Mouse (Mus musculus) lung, embryonic 16.5 days (tissue): ENCODE measurements around the gene Clasp1. TPM values are rescaled to one million over a fixed set of nuclear protein-coding genes. Genes with fewer than 3 reads are reported as not detected.

ENCODE experiments used
- ATAC-seq: fragments of 200-750 bp; cut with Nextera tagmentation; 2 replicates; pipeline ENCODE4 v1.8.0; 2017; ENCODE audit warnings: low read depth, mild to moderate bottlenecking, moderate library complexity
- H3K27ac ChIP-seq: fragments of 300-500 bp; sonication (generic); 2 replicates; pipeline ENCODE4 v1.5.1; 2014; ENCODE audit warnings: mild to moderate bottlenecking, control low read depth, low read length
- H3K27me3 ChIP-seq: fragments of 300-500 bp; sonication (generic); 2 replicates; pipeline ENCODE4 v1.6.1; 2014; ENCODE audit warnings: low read depth, low read length, mixed read lengths; ENCODE audit not compliant: control insufficient read depth, insufficient read depth
- H3K36me3 ChIP-seq: fragments of 300-500 bp; sonication (generic); 2 replicates; pipeline ENCODE4 v1.6.1; 2014; ENCODE audit warnings: low read length; ENCODE audit not compliant: control insufficient read depth, insufficient read depth
- H3K4me1 ChIP-seq: fragments of 300-500 bp; sonication (generic); replicated peaks from 2 replicates; pipeline ENCODE4 v1.6.1; 2014; ENCODE audit warnings: low read length, mixed read lengths; ENCODE audit not compliant: control insufficient read depth, insufficient read depth
- H3K4me2 ChIP-seq: fragments of 300-500 bp; sonication (generic); 2 replicates; pipeline ENCODE4 v1.6.1; 2014; ENCODE audit warnings: low read depth, low read length, control low read depth
- H3K4me3 ChIP-seq: fragments of 300-500 bp; sonication (generic); 2 replicates; pipeline ENCODE4 v1.5.1; 2014; ENCODE audit warnings: mild to moderate bottlenecking, low read length, control low read depth
- H3K9ac ChIP-seq: fragments of 300-500 bp; sonication (generic); 2 replicates; pipeline ENCODE4 v1.6.1; 2014; ENCODE audit warnings: low read length, control low read depth
- H3K9me3 ChIP-seq: fragments of 300-500 bp; sonication (generic); 2 replicates; pipeline ENCODE4 v1.6.1; 2016; ENCODE audit warnings: low read length; ENCODE audit not compliant: control insufficient read depth
- WGBS: fragments of 180-500 bp; shearing (Covaris S2); extraction: QIAGEN DNeasy Blood & Tissue Kit; methylation state at CpG from one replicate; pipeline ENCODE4 v1.1.7; 2014; 5-methylcytosine and 5-hydroxymethylcytosine counted together
- polyA plus RNA-seq: library from polyadenylated mRNA; unstranded; fragments of >200 nt; fragmentation: Nextera tagmentation; extraction: Ambion mirVana; gene quantifications from 2 replicates; pipeline ENCODE4 v1.2.1, GENCODE M21; 2015

The Clasp1 gene
- polyA plus RNA-seq, 1 experiment from 2014 or later, result 37.6 TPM

- H3K4me2 ChIP-seq, result no peak overlapping the region
- no peak overlapping the region for H3K27ac ChIP-seq
- no peaks in the 10 kb centered on the region for H3K27me3 ChIP-seq
- no peak overlapping the region for H3K9ac ChIP-seq
- H3K4me3 ChIP-seq, result no peak overlapping the region
- peaks cover 30% of the 10 kb centered on the region for H3K36me3 ChIP-seq
- no peaks in the 10 kb centered on the region for H3K4me1 ChIP-seq
- no peaks in the 10 kb centered on the region for H3K9me3 ChIP-seq
- WGBS, result 73% methylated on average over 5 of the region's 5 CpGs
- ATAC-seq, result peak; percentile 54
Observed at GRCm38 (mm10) chr1:118498311-118498710, 109.5 kb downstream of the Clasp1 start.

- no peak overlapping the region for H3K27ac ChIP-seq
- no peak for ATAC-seq
- no peak overlapping the region for H3K4me3 ChIP-seq
- no peaks in the 10 kb centered on the region for H3K9me3 ChIP-seq
- no peak overlapping the region for H3K9ac ChIP-seq
- H3K4me2 ChIP-seq, result no peak overlapping the region
- 90% methylated on average over 11 of the region's 11 CpGs for WGBS
- H3K4me1 ChIP-seq, result no peaks in the 10 kb centered on the region
- H3K36me3 ChIP-seq, result peaks cover 43% of the 10 kb centered on the region
- H3K27me3 ChIP-seq, result no peaks in the 10 kb centered on the region
Observed at GRCm38 (mm10) chr1:118500606-118501005, 111.7 kb downstream of the Clasp1 start.

GRCm38 (mm10) chr1:118501691-118502090 is 112.8 kb downstream of the Clasp1 start:
- no peak for ATAC-seq
- Histone ChIP-seq H3K27ac (no peak overlapping the region), H3K4me3 (no peak overlapping the region), H3K36me3 (peaks cover 44% of the 10 kb centered on the region), H3K9ac (no peak overlapping the region), H3K9me3 (no peaks in the 10 kb centered on the region), H3K27me3 (no peaks in the 10 kb centered on the region), H3K4me1 (no peaks in the 10 kb centered on the region), H3K4me2 (no peak overlapping the region)
- WGBS, result 89% methylated on average over 2 of the region's 2 CpGs

DNA sequence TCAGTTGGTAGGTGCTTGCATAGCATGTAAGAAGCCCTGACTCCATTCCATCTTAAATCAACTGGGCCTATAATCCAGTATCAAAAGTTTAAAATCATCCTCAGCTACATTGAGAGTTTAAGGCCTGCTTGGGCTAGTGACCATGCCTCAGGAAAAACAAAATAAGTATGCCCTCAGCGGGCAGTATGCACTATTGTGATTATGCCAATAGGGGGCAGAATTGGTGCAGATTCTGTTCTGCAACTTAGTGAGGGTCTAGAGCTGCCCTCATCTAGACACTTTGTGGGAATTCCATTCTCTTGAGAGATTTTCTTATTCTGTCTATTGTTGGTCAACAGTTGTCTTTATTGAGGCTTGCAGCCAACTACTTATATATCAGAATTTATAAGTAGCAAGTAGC is 116.9 kb downstream of the Clasp1 start:
- no peak for ATAC-seq
- H3K27me3 ChIP-seq, result no peaks in the 10 kb centered on the region
- WGBS, result 89% methylated on average over 1 of the region's 1 CpGs

DNA sequence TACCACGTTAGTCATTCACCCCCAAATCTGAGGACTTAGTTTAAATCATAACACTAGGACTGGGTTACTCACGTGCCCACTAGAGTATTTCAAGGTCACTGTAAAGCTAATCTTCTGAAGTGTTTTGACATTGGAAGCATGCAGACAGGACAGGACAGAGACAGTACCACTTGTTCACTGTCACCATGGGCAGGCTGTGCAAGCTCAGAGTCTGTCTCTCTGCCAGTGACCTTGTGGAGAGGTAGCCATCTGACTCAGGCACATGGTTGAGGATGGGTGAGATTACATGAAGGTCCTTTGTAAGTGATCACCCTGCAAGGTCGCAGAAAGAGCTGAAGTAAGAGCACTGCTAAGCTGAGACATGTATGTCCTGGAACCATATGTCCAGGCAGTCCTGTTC is 122.1 kb downstream of the Clasp1 start:
- H3K36me3 ChIP-seq, result peaks cover 42% of the 10 kb centered on the region
- no peaks in the 10 kb centered on the region for H3K27me3 ChIP-seq
- 86% methylated on average over 3 of the region's 3 CpGs for WGBS
- no peak overlapping the region for H3K4me3 ChIP-seq
- no peak overlapping the region for H3K27ac ChIP-seq
- ATAC-seq, result no peak
- H3K9me3 ChIP-seq, result no peaks in the 10 kb centered on the region
- no peaks in the 10 kb centered on the region for H3K4me1 ChIP-seq
- no peak overlapping the region for H3K4me2 ChIP-seq
- no peak overlapping the region for H3K9ac ChIP-seq

More for the DNA sequence above, 116.9 kb downstream of the Clasp1 start:
- Histone ChIP-seq H3K4me2 (no peak overlapping the region), H3K9ac (no peak overlapping the region), H3K9me3 (no peaks in the 10 kb centered on the region), H3K27ac (no peak overlapping the region), H3K4me1 (no peaks in the 10 kb centered on the region), H3K4me3 (no peak overlapping the region), H3K36me3 (peaks cover 51% of the 10 kb centered on the region)

DNA sequence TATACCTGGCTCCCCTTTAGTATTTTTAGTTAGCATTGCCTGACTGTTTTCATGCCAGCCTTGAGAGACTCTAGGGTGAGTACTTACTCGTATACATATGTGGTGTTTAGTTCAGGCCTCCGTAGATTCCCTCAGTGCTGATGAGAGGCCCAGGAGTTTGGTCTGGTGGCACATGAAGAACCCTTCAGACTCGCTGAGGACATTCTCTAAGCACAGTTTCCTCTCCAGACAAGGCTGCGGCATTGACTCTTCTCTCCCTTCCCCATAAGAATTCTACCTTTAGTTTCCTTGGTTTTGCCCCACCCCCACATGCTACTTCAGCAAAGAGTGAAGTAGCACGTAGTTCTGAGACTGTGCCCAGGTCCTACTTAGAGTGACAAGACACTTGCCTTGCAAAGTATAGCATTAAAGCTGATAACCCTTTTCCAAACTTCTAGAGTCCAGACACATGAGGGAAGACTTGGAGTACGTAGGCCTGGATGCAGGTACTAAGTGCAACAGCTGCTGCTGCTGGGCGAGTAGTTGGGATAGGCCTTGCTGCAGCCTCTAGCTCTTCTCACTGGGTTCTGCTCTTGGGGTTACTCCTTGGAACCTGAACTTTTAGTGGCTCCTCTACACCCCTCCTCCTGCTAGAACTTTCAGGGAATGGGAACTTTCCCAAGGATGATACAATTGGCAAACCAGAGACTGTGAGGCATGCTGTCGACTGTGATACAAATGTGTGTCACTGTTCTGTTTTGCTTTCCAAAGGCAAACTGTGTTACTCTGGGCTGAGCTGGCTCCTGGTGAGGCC is 123.1 kb downstream of the Clasp1 start:
- Histone ChIP-seq H3K4me1 (no peaks in the 10 kb centered on the region), H3K4me2 (no peak overlapping the region), H3K27me3 (no peaks in the 10 kb centered on the region), H3K9me3 (no peaks in the 10 kb centered on the region), H3K9ac (no peak overlapping the region), H3K27ac (no peak overlapping the region), H3K4me3 (no peak overlapping the region), H3K36me3 (peaks cover 42% of the 10 kb centered on the region)
- 84% methylated on average over 8 of the region's 8 CpGs for WGBS
- ATAC-seq, result no peak

GRCm38 (mm10) chr1:118516256-118516655 is 127.4 kb downstream of the Clasp1 start:
- 67% methylated on average over 7 of the region's 7 CpGs for WGBS
- Histone ChIP-seq H3K4me2 (no peak overlapping the region), H3K27me3 (no peaks in the 10 kb centered on the region), H3K4me1 (no peaks in the 10 kb centered on the region), H3K27ac (no peak overlapping the region), H3K4me3 (no peak overlapping the region), H3K9me3 (no peaks in the 10 kb centered on the region), H3K36me3 (peaks cover 20% of the 10 kb centered on the region), H3K9ac (no peak overlapping the region)
- no peak for ATAC-seq

DNA sequence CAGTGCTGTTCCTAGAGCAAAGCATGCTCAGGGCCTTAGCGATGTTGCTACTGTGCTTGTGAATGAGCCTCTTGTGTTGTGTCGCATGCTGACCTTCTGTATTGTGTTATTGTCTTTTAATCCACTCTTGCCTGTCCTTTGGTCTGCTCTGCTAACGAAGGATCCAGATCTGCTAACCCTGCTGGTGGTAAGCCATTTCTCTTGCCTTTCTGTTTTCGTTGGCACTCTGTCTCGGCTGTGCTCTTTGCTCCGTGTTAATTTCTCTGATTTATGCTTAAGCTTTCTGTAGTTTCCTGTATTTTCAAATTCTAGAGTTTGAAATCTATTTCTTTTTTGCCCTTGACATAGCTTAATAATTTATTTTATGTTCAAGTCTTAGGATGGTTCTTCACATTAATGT is 134.3 kb downstream of the Clasp1 start:
- WGBS, result 88% methylated on average over 6 of the region's 6 CpGs
- Histone ChIP-seq H3K4me1 (no peaks in the 10 kb centered on the region), H3K4me2 (no peak overlapping the region), H3K9me3 (no peaks in the 10 kb centered on the region), H3K27ac (no peak overlapping the region), H3K4me3 (no peak overlapping the region), H3K36me3 (peaks cover 33% of the 10 kb centered on the region), H3K9ac (no peak overlapping the region), H3K27me3 (no peaks in the 10 kb centered on the region)
- ATAC-seq, result no peak

DNA sequence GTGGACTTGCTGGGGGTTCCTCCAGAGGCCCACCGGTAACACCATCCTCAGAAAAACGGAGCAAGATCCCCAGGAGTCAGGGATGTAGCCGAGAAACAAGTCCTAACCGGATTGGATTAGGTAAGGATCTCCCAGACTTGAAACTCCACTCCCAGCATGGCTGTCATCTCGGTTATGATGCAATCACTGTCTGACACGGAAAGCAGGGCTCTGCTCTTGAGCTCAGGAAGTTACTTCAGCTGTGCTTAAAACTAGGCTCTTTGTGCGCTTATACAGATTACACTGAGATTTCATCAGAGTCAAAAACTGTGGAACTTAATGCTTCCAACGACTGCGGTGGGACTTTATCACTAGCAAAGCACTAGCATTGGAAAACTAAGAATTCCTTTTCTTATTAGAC is 136.5 kb downstream of the Clasp1 start:
- no peak overlapping the region for H3K4me2 ChIP-seq
- H3K9ac ChIP-seq, result no peak overlapping the region
- no peaks in the 10 kb centered on the region for H3K27me3 ChIP-seq
- H3K9me3 ChIP-seq, result 0 out of 2 replicates have a peak, but pooled peaks cover 4% of the 10 kb centered on the region
- H3K27ac ChIP-seq, result no peak overlapping the region
- no peak for ATAC-seq
- H3K4me1 ChIP-seq, result no peaks in the 10 kb centered on the region
- H3K4me3 ChIP-seq, result no peak overlapping the region
- 80% methylated on average over 9 of the region's 9 CpGs for WGBS
- H3K36me3 ChIP-seq, result peaks cover 50% of the 10 kb centered on the region
